Mouse (Mus musculus): Measurements from ENCODE around the gene Ugt1a9. TPM values are rescaled to one million over a fixed set of nuclear protein-coding genes. Genes with fewer than 3 reads are reported as not detected.
"Not testable (repeated sequence)": the region's sequence is repeated elsewhere in the genome, so short reads cannot be mapped to it uniquely, and the experiment has no call there.

The Ugt1a9 gene
- total RNA-seq, 2 experiments from 2014 or later = not detected

GRCm38 (mm10) chr1:88104667-88105430, 34.2 kb downstream of the Ugt1a9 start:
- no peak for DNase-seq (ENCODE audit: low spot score in 2 of 2)

DNA sequence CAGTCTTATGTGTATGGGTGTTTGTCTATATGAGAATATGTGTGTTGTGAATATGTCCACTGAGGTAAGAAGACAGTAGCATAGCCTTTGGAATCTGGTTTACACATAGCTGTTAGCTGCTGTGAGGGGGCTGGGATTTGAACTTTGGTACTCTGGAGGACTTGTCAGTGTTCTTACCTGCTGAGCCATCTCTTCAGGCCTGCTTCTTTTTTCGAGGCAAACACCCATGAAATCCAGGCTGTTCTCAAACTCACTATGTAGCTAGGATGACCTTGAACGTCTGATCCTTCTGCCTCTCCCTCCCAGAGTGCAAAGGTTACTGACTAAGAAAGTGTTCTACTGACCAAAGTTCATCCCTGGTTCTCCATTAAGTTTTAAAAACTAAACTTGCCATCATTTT, 35.1 kb downstream of the Ugt1a9 start:
- DNase-seq (ENCODE audit: low spot score in 2 of 2) = no peak

DNA sequence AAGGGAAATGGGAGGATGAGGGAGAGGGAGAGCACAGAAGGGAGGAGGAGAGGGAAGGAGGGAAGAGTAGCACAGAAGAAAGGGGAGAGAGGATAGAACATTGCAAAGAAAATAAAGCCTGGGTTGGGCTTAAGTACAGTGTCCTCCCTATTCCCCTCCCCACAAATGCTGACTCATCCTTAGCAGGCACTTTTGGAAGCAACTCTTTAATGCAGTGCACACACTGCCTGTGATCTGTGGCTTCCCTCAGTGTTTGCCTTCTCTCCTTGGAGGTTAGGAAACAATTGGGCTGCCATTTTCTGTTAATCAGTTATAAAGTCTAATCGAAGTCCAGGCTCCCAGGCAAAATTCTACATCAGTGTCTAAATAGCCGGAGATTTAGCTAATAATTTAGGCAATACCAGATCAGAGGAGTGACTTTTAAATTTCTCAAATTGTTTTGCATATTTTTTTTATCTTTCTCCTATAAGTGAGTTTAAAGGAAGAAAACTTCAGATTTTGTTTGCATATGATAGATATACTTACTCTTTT, 38.5 kb downstream of the Ugt1a9 start:
- DNase-seq (ENCODE audit: low spot score in 2 of 2) = not testable (repeated sequence)

DNA sequence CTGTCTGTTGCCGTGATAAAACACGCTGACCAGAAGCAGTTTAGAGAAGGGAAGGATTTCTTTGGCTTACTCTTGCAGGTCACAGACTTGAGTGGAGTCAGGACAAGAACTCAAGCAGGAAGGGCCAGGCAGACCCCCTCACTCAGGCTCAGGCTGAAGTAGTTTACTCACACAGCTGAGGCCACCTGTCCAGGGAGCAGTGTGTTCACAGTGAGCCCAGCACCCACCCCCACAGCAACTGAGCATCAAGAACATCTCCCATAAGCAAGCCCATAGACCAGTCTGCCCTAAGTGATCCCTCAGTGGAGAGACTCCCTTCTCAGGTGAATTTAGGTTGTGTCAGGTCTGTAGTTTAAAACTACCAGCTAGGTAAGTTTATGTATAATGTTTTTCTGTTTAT, 39.0 kb downstream of the Ugt1a9 start:
- not testable (repeated sequence) for DNase-seq (ENCODE audit: low spot score in 2 of 2)

DNA sequence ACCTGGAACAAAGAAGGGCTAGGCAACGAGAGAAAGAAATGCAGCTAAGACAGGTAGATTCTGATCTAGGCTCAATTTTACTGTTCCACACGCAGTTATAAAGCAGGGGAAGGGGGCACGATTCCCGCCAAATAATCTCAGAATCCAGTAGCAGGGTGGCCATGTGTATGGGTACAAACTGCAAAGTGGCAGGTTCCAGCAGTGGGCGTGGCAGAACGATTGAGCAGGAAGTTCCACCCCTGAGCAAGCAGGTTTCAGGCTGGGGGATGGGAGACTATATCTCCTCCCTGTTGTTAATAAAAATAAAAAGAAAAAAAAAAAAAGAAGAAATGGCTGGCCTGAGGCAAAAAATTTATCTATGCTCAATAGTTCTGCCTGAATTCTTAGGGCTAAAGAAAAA, 42.2 kb downstream of the Ugt1a9 start:
- DNase-seq (ENCODE audit: low spot score in 2 of 2) = not testable (repeated sequence)

DNA sequence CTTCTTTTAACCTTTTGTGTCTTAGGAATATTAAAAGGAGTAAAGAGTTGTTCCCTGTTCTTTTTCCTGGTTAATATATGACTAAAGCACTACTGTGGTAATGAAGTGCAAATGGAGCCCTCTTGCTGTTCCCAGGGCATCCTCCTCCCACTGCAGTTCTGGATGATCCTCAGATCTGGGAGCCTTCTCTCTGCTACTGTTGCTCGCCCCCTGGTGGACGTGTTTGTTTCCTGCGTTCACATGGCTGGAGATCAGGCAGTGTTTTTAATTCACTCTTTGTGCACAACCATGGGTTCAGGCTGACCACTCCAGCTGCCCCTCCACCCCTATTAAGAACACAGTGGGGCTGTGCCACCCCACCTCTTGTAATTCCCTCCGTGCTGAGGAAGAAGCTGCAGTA, 50.0 kb downstream of the Ugt1a9 start:
- DNase-seq (ENCODE audit: low spot score in 2 of 2) = not testable (repeated sequence)

DNA sequence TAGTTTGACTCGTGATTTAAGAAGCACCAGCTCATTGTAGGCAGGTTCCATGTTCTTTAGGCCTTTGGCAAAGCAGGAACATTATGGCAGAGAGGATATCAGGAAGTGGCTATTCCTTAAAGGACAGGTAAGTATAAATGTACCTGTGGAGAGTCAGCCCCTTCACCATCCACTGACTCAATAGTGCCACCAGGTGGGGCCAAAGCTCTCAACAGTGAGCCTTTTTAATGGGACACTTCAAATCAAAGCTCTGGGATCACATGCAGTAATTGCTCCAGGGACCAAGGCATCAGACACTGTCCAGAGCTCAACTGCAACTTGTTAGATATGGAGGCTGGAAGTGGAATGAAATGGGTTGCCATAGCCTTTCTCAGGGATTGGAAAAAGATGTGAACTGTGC, 50.9 kb downstream of the Ugt1a9 start:
- not testable (repeated sequence) for DNase-seq (ENCODE audit: low spot score in 2 of 2)

DNA sequence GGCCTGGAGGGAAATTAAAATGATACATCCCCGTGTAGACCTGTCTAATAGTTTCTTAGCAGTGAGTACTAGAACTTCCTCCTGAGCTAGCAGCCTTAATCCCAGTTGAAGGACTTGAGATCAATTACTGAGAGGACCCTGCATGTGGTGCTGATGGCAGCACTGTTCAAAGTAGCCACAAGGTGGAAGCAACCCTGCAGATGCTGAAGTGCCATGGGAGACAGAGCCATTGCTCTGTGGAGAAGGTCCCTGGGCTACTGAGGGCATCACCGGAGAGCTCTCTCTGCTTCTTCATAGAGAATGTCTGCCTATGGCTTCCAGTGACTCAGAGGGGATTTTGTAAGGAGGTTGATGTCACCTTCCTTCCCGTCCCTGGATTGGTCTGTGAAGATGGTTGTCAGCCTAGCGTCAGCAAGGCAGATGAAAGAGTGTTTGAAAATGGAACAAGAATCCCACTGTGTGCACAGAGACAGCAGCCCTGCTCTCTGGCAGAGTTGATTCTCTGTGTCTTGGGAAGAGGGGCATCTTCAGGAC, 55.3 kb downstream of the Ugt1a9 start:
- not testable (repeated sequence) for DNase-seq (ENCODE audit: low spot score in 2 of 2)

DNA sequence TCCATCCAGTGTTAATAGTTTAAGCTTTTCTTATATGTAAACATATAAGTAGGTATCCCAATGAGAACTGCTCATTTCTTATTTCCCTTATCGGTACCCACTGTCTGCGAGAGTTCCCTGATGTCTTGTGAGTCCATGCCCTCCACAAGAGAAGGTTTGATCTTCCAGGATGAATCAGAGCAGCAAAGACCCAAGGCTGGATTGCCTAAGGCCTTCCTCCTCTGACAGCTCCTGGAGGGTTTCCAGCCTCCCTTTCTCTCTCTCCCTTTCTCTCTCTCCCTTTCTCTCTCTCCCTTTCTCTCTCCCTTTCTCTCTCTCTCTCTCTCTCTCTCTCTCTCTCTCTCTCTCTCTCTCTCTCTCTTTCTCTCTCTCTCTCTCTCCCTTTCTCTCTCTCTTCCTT, 58.5 kb downstream of the Ugt1a9 start:
- DNase-seq (ENCODE audit: low spot score in 2 of 2) = not testable (repeated sequence)

DNA sequence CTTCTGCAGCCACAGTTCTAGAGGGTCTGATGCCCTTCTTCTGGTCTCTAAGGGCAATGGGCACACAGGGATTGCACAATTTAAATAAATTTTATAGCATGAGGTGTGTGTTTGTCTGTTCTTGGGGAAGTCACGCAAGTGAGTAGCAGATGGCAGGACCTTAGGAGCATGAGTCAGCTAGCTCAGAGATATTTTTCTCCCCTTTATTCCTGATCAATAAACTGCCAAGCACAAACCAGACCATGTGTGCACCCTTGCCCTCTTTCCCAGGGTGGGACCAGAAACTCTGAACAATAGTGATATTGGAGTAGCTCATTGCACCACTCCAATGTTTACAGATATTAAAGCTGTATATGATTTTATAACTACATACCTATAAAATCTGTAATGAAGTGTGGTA, 59.6 kb downstream of the Ugt1a9 start:
- not testable (repeated sequence) for DNase-seq (ENCODE audit: low spot score in 2 of 2)

GRCm38 (mm10) chr1:88133908-88134456, 63.4 kb downstream of the Ugt1a9 start:
- no peak for DNase-seq (ENCODE audit: low spot score in 2 of 2)

DNA sequence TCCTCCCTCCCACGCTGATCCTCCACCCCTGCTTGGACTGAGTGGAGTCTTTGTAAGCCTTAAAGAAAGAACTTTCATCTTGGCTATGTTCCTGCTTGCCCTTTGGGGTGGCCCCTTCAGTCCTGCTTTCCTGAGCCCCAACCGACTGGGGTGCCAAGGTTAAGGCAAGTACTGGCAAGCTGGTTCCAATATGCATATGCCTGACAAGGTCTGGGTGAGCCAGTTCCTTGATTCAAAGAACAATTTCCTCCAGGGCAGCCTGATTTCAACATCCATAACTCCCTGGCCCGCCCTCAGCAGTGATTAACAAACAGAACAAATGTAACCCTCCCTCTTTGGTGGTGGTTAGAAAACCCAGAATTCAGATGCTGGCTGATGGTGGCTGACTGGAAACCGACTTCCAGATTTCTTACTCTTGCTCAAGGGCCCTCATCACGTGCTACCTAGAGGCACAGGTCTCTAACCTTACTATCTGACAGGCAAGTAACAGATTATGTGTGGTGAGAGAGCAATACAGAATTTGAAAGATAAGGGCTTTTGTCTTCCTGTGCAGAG, 63.9 kb downstream of the Ugt1a9 start, which contains the start of gene Ugt1a6a:
Gene Ugt1a6a (plus strand): TSS at position 353 of the 555 bp plus-strand sequence.
- peak in 1 of 2 experiments; percentile 8 for DNase-seq (ENCODE audit: low spot score in 2 of 2)

DNA sequence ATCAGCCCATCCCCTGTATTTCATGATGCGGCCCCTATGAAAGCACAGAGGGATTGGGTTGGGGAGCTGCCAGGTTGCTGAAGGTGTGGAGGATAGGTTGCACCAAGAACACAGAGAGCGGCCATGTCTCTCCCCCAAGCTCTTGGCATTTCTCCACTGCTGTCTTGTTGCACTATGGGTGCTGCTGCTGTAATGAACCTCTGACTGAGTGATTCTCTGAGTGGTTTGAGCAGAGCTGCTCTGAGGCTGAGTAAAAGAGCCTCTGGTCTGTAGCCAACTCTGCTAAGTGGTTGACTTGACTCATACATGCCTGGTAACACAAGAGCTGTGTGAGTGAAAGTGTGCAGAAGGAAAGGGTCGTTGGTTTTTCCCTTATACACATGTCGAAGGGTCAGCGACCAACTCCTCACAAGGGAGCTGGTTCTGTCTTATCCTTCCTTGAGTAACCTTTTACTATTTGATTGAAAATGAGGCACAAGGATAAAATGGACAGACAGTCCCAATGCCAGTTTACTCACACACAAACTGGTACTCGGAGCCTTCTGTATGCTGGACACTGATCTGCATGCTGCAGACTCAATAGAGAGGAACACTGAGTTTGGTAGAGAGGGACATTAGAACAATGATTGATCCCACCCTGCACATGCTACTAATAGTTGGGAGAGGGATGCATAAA, 64.8 kb downstream of the Ugt1a9 start:
- DNase-seq (ENCODE audit: low spot score in 2 of 2) = not testable (repeated sequence)

GRCm38 (mm10) chr1:88136646-88137045, 66.0 kb downstream of the Ugt1a9 start:
- no peak for DNase-seq (ENCODE audit: low spot score in 2 of 2)

DNA sequence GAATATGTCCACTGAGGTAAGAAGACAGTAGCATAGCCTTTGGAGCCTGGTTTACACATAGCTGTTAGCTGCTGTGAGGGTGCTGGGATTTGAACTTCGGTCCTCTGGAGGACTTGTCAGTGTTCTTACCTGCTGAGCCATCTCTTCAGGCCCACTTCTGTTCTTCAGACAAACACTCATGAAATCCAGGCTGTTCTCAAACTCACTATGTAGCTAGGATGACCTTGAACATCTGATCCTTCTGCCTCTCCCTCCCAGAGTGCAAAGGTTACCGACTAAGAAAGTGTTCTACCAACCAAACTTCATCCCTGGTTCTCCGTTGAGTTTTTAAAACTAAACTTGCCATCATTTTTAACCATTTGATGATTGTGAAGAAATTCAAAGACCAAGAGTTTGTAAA, 66.7 kb downstream of the Ugt1a9 start:
- no peak for DNase-seq (ENCODE audit: low spot score in 2 of 2)

GRCm38 (mm10) chr1:88138145-88138544, 67.5 kb downstream of the Ugt1a9 start:
- DNase-seq (ENCODE audit: low spot score in 2 of 2) = no peak

DNA sequence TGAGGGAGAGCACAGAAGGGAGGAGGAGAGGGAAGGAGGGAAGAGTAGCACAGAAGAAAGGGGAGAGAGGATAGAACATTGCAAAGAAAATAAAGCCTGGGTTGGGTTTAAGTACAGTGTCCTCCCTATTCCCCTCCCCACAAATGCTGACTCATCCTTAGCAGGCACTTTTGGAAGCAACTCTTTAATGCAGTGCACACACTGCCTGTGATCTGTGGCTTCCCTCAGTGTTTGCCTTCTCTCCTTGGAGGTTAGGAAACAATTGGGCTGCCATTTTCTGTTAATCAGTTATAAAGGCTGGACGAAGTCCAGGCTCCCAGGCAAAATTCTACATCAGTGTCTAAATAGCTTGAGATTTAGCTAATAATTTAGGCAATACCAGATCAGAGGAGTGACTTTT, 69.9 kb downstream of the Ugt1a9 start:
- not testable (repeated sequence) for DNase-seq (ENCODE audit: low spot score in 2 of 2)

DNA sequence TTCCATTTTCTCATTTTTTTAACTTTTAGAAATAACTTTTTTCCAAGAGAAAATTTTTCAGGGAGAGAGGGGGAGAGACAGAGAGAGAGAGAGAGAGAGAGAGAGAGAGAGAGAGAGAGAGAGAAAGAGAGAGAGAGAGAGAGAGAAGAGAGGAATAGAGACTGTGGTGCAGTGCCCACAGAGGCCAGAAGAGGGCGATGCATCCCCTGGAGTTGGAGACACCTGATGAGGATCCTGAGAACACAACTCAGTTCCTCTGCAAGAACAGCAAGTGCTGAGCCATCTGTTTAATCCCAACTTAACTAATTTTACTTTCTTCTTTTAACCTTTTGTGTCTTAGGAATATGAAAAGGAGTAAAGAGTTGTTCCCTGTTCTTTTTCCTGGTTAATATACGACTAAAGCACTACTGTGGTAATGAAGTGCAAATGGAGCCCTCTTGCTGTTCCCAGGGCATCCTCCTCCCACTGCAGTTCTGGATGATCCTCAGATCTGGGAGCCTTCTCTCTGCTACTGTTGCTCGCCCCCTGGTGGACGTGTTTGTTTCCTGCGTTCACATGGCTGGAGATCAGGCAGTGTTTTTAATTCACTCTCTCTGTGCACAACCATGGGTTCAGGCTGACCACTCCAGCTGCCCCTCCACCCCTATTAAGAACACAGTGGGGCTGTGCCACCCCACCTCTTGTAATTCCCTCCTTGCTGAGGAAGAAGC, 73.5 kb downstream of the Ugt1a9 start:
- DNase-seq (ENCODE audit: low spot score in 2 of 2) = peak in 1 of 2 experiments; percentile 43

- DNase-seq (ENCODE audit: low spot score in 2 of 2) = not testable (repeated sequence)
These were observed 74.7 kb downstream of the Ugt1a9 start for GRCm38 (mm10) chr1:88145278-88145677.

DNA sequence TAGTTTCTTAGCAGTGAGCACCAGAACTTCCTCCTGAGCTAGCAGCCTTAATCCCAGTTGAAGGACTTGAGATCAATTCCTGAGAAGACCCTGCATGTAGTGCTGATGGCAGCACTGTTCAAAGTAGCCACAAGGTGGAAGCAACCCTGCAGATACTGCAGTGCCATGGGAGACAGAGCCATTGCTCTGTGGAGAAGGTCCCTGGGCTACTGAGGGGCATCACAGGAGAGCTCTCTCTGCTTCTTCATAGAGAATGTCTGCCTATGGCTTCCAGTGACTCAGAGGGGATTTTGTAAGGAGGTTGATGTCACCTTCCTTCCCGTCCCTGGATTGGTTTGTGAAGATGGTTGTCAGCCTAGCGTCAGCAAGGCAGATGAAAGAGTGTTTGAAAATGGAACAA, 79.5 kb downstream of the Ugt1a9 start:
- not testable (repeated sequence) for DNase-seq (ENCODE audit: low spot score in 2 of 2)

- DNase-seq (ENCODE audit: low spot score in 2 of 2) = no peak
These were observed 87.8 kb downstream of the Ugt1a9 start for GRCm38 (mm10) chr1:88158430-88158829.

Data from gastrocnemius, postnatal 4 days (tissue).